Mouse (Mus musculus): ENCODE measurements around the gene Xpo6.

Xpo6 gene

GRCm38 (mm10) chr7:126127673-126128072, 72.6 kb downstream of the Xpo6 start:
- no peak for DNase-seq (ENCODE audit: low spot score)

GRCm38 (mm10) chr7:126126502-126126901, 73.8 kb downstream of the Xpo6 start:
- no peak for DNase-seq (ENCODE audit: low spot score)

- DNase-seq (ENCODE audit: low spot score), result no peak
Observed at GRCm38 (mm10) chr7:126121533-126121932, 78.8 kb downstream of the Xpo6 start.

- no peak for DNase-seq (ENCODE audit: low spot score)
Observed at GRCm38 (mm10) chr7:126119819-126120218, 80.5 kb downstream of the Xpo6 start.

- DNase-seq (ENCODE audit: low spot score), result no peak
Observed at GRCm38 (mm10) chr7:126113263-126113662, 87.0 kb downstream of the Xpo6 start.

GRCm38 (mm10) chr7:126111230-126111629, 89.1 kb downstream of the Xpo6 start:
- no peak for DNase-seq (ENCODE audit: low spot score)

- DNase-seq (ENCODE audit: low spot score), result no peak
Observed at GRCm38 (mm10) chr7:126109898-126110297, 90.4 kb downstream of the Xpo6 start.

GRCm38 (mm10) chr7:126100440-126100839, 99.9 kb downstream of the Xpo6 start:
- no peak for DNase-seq (ENCODE audit: low spot score)

- DNase-seq (ENCODE audit: low spot score), result no peak
Observed at GRCm38 (mm10) chr7:126099835-126100234, 100.5 kb downstream of the Xpo6 start.

- DNase-seq (ENCODE audit: low spot score), result no peak
Observed at GRCm38 (mm10) chr7:126099163-126099775, 101.0 kb downstream of the Xpo6 start.

- no peak for DNase-seq (ENCODE audit: low spot score)
Observed at GRCm38 (mm10) chr7:126097219-126097915, 102.9 kb downstream of the Xpo6 start.

- DNase-seq (ENCODE audit: low spot score), result no peak
Observed at GRCm38 (mm10) chr7:126096596-126096995, 103.7 kb downstream of the Xpo6 start.

GRCm38 (mm10) chr7:126094738-126095137, 105.6 kb downstream of the Xpo6 start:
- no peak for DNase-seq (ENCODE audit: low spot score)

GRCm38 (mm10) chr7:126093162-126093561, 107.1 kb downstream of the Xpo6 start:
- no peak for DNase-seq (ENCODE audit: low spot score)

GRCm38 (mm10) chr7:126089782-126090181, 110.5 kb downstream of the Xpo6 start:
- peak; percentile 86 for DNase-seq (ENCODE audit: low spot score)

- DNase-seq (ENCODE audit: low spot score), result peak; percentile 59
Observed at GRCm38 (mm10) chr7:126088155-126088554, 112.1 kb downstream of the Xpo6 start.

GRCm38 (mm10) chr7:126087602-126088001, 112.7 kb downstream of the Xpo6 start:
- DNase-seq (ENCODE audit: low spot score), result no peak

GRCm38 (mm10) chr7:126086321-126086741, 114.0 kb downstream of the Xpo6 start:
- peak; percentile 78 for DNase-seq (ENCODE audit: low spot score)

GRCm38 (mm10) chr7:126085154-126085553, 115.1 kb downstream of the Xpo6 start:
- no peak for DNase-seq (ENCODE audit: low spot score)

- DNase-seq (ENCODE audit: low spot score), result no peak
Observed at GRCm38 (mm10) chr7:126083980-126084348, 116.3 kb downstream of the Xpo6 start.

GRCm38 (mm10) chr7:126083341-126083979, 116.8 kb downstream of the Xpo6 start:
- no peak for DNase-seq (ENCODE audit: low spot score)

- peak; percentile 53 for DNase-seq (ENCODE audit: low spot score)
Observed at GRCm38 (mm10) chr7:126082286-126082741, 118.0 kb downstream of the Xpo6 start, which contains the start of gene Gsg1l. Gene Gsg1l, minus strand, starts transcription at chr7:126082411.

GRCm38 (mm10) chr7:126081727-126082285, 118.5 kb downstream of the Xpo6 start:
- DNase-seq (ENCODE audit: low spot score), result no peak
